Mouse (Mus musculus): ENCODE data around the gene Ctu2.

Gene Ctu2

DNA sequence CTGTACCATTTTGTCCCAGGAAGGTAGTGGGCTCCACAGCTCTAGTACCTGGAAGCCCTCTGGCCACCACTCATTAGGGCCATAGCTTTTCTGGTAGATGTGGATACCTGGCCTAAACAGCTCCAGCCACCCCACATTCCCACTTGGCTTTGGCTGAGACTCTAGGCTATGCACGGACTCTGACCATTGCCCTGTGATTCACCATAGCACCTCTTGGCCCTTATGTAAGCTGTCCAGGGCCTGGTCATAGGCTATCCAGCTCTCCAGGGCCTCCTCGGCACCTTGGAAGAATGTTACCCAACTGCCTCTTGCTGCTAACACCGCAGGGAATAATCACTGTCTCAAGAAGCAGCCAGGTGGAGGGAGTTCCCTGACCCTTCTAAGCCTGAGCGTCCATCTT, 53.2 kb downstream of the Ctu2 start:
- no peak for DNase-seq (ENCODE audit: extremely low read depth, insufficient read length, low spot score)

DNA sequence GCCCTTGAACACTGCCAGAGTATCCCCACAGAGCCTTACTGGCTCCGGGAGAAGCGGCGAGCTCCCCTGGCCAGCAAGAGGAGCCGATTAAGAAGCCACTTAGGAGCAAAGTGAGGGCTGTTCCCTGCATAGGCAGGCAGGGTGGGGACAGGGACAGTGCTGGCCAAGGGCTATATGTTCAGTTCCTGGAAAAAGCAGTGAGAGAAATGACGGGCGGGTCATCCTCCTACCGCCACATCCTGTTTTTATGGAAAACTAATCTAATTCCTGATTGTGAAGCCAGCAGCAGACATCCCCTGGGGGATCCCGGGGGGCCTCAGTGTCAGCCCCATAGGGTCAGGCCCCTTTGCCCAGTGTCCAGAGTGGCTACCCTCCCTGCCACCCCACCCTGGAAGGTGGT, 55.4 kb downstream of the Ctu2 start:
- DNase-seq (ENCODE audit: extremely low read depth, insufficient read length, low spot score), result no peak
